In the genomic region with DNA sequence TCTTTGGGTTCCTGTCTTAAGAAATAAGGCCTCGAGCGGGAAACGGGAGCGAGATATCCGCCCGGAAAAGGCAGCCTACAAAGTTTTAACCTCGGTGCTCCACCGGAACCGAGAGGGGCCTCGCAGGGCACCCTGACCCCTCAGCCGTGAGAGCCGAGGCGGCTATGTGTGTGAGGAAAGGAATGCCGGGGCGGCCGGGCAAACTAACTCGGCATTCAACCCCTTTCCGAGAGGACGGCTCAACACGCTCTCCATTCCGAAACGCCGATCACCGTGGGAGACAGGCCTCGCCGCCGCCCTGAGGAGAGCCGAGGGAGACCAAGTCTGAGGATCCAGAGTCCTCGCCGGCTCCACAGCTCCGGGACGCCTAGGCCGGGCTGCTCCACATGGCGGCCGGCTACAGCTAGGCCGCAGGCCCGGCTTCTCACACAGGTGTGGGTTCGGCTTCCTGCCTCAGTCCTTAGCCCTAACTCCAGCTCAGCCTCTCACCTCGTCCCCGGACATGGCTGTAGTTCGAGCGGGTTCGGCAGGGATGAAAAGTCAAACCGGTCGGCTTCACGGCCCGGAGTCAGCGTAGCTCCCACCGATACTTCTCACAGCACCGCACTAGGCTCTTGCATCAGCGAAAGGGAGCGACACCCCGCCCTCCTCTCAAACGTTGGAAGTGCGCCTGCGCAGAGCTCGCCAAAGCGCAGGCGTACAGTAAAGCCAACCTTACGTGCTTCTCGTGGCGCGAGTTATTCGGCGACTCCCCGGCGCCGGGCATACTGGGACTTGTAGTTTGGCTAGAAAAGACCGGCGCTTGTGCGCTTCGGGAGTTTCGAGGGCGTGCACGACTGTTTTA, we compare ENCODE assay signal across 8 mouse cellular contexts. TPM values are rescaled to one million over a fixed set of nuclear protein-coding genes. Genes with fewer than 3 reads are reported as not detected.
DNase-seq lines count a peak whose midpoint lies in the region; ATAC-seq and TF ChIP-seq lines count a peak whose summit lies in the region.

A gene (minus strand): TSS at position 735 of the 844 bp plus-strand sequence.

- TF ChIP-seq CTCF in liver, embryonic 14.5 days (IDR thresholded peaks at IDR 0.05; ENCODE audit: low read depth), result no peak
- TF ChIP-seq CTCF in stomach, postnatal 0 days (IDR thresholded peaks at IDR 0.05; ENCODE audit: low read depth), result no peak

- WGBS in forebrain, embryonic 10.5 days, result under 1% methylated on average over 75 of the region's 75 CpGs
- WGBS in heart, embryonic 15.5 days, result under 1% methylated on average over 75 of the region's 75 CpGs
- under 1% methylated on average over 72 of the region's 75 CpGs for WGBS in liver, embryonic 14.5 days (ENCODE audit: insufficient replicate concordance)
- WGBS in neural tube, embryonic 11.5 days, result under 1% methylated on average over 73 of the region's 75 CpGs
- WGBS in stomach, postnatal 0 days, result under 1% methylated on average over 75 of the region's 75 CpGs

- H3K27me3 ChIP-seq in forebrain, embryonic 10.5 days (ENCODE audit: poor library complexity, severe bottlenecking), result peaks cover 10% of the 10 kb centered on the region; the same call in 1 of the 2 replicates
- H3K27me3 ChIP-seq in heart, embryonic 15.5 days, result no peaks in the 10 kb centered on the region
- no peaks in the 10 kb centered on the region for H3K27me3 ChIP-seq in liver, embryonic 14.5 days (ENCODE audit: control insufficient read depth, insufficient read depth, low read length)
- no peaks in the 10 kb centered on the region for H3K27me3 ChIP-seq in neural tube, embryonic 11.5 days (ENCODE audit: control insufficient read depth, insufficient read depth, low read length)
- 0 out of 2 replicates have a peak, but pooled peaks cover 2% of the 10 kb centered on the region for H3K27me3 ChIP-seq in stomach, postnatal 0 days (ENCODE audit: control insufficient read depth, insufficient read depth, low read length)

- H3K9ac ChIP-seq in heart, embryonic 15.5 days, result peak within 1 kb of the TSS; percentile 88
- peak within 1 kb of the TSS; percentile 99 for H3K9ac ChIP-seq in liver, embryonic 14.5 days (replicated peaks)
- peak within 1 kb of the TSS; percentile 83 for H3K9ac ChIP-seq in neural tube, embryonic 11.5 days (ENCODE audit: low read length)
- peak within 1 kb of the TSS; percentile 90 for H3K9ac ChIP-seq in stomach, postnatal 0 days (ENCODE audit: low read length)

- peak; percentile 96 for ATAC-seq in heart, embryonic 15.5 days (replicated peaks; ENCODE audit: insufficient number of reproducible peaks, insufficient read depth, low FRiP score, low read depth)
- ATAC-seq in liver, embryonic 14.5 days (ENCODE audit: insufficient read depth), result peak; percentile 97
- ATAC-seq in neural tube, embryonic 11.5 days (ENCODE audit: insufficient read depth, low FRiP score, low TSS enrichment), result peak; percentile 93
- peak; percentile 98 for ATAC-seq in stomach, postnatal 0 days (ENCODE audit: low FRiP score, low TSS enrichment)

- H3K4me1 ChIP-seq in forebrain, embryonic 10.5 days, result peaks cover 22% of the 10 kb centered on the region
- H3K4me1 ChIP-seq in heart, embryonic 15.5 days (replicated peaks), result peaks cover 13% of the 10 kb centered on the region
- peaks cover 16 to 18% of the 10 kb centered on the region in 2 experiments for H3K4me1 ChIP-seq in liver, embryonic 14.5 days (replicated peaks; ENCODE audit: control insufficient read depth in 2 of 2, insufficient read depth in 2 of 2, low read length in 1 of 2)
- H3K4me1 ChIP-seq in neural tube, embryonic 11.5 days (ENCODE audit: control insufficient read depth, insufficient read depth, low read length), result peaks cover 10% of the 10 kb centered on the region
- peaks cover 2% of the 10 kb centered on the region; the same call in 1 of the 2 replicates for H3K4me1 ChIP-seq in stomach, postnatal 0 days (replicated peaks; ENCODE audit: control insufficient read depth, insufficient read depth)

- peak within 1 kb of the TSS; percentile 92 for H3K27ac ChIP-seq in forebrain, embryonic 10.5 days
- H3K27ac ChIP-seq in heart, embryonic 15.5 days, result peak within 1 kb of the TSS; percentile 86
- H3K27ac ChIP-seq in liver, embryonic 14.5 days, result peak within 1 kb of the TSS; percentile 85
- 0 out of 2 replicates have a peak within 1 kb of the TSS, but pooled peaks have one; percentile 49 for H3K27ac ChIP-seq in neural tube, embryonic 11.5 days (ENCODE audit: low read depth, low read length)
- H3K27ac ChIP-seq in stomach, postnatal 0 days (replicated peaks), result peak within 1 kb of the TSS; percentile 90

- no peak; the same call in 1 of the 2 replicates for TF ChIP-seq EP300 in liver, embryonic 14.5 days (IDR thresholded peaks at IDR 0.05; ENCODE audit: low read depth)
- no peak for TF ChIP-seq EP300 in stomach, postnatal 0 days (optimal IDR thresholded peaks at IDR 0.05)

- H3K36me3 ChIP-seq in forebrain, embryonic 10.5 days (replicated peaks), result peaks cover 21% of the 10 kb centered on the region
- peaks cover 7% of the 10 kb centered on the region for H3K36me3 ChIP-seq in heart, embryonic 15.5 days
- H3K36me3 ChIP-seq in liver, embryonic 14.5 days (replicated peaks; ENCODE audit: control insufficient read depth, insufficient read depth, low read depth), result peaks cover 8% of the 10 kb centered on the region
- peaks cover 3% of the 10 kb centered on the region; the same call in 1 of the 2 replicates for H3K36me3 ChIP-seq in neural tube, embryonic 11.5 days (ENCODE audit: control insufficient read depth, insufficient read depth, low read length)
- H3K36me3 ChIP-seq in stomach, postnatal 0 days (ENCODE audit: control insufficient read depth, insufficient read depth, low read length), result peaks cover 4% of the 10 kb centered on the region; the same call in 1 of the 2 replicates

- peak; percentile 93 to 94 for DNase-seq in CD8-positive naive resting alpha-beta T cell, adult 2 months (ENCODE audit: low read depth in 2 of 2, low spot score in 2 of 2)
- peak; percentile 97 for DNase-seq in c-Kit-positive CD71-negative TER-119-negative erythroid progenitor cells, embryonic 14.5 days (ENCODE audit: low read depth)
- DNase-seq in forebrain, embryonic 10.5 days (ENCODE audit: extremely low spot score, low spot score), result peak; percentile 94
- peak; percentile 95 to 98 for DNase-seq in kidney, postnatal 25 days
- DNase-seq in liver, embryonic 14.5 days (ENCODE audit: low read depth in 3 of 3, low spot score in 3 of 3), result peak; percentile 97 to 98 (median 98)
- peak; percentile 96 for DNase-seq in neural tube, embryonic 11.5 days (ENCODE audit: low spot score)
- peak; percentile 95 for DNase-seq in stomach, postnatal 0 days (ENCODE audit: low spot score)

- no peaks in the 10 kb centered on the region for H3K9me3 ChIP-seq in forebrain, embryonic 10.5 days
- no peaks in the 10 kb centered on the region for H3K9me3 ChIP-seq in heart, embryonic 15.5 days (replicated peaks)
- no peaks in the 10 kb centered on the region for H3K9me3 ChIP-seq in liver, embryonic 14.5 days (ENCODE audit: control insufficient read depth, low read length)
- no peaks in the 10 kb centered on the region for H3K9me3 ChIP-seq in neural tube, embryonic 11.5 days (ENCODE audit: control insufficient read depth, low read length)
- H3K9me3 ChIP-seq in stomach, postnatal 0 days (ENCODE audit: control insufficient read depth, low read length), result no peaks in the 10 kb centered on the region

- H3K4me3 ChIP-seq in forebrain, embryonic 10.5 days, result peak within 1 kb of the TSS; percentile 98
- peak within 1 kb of the TSS; percentile 87 for H3K4me3 ChIP-seq in heart, embryonic 15.5 days
- peak within 1 kb of the TSS; percentile 92 to 93 for H3K4me3 ChIP-seq in liver, embryonic 14.5 days (ENCODE audit: insufficient read depth in 1 of 2, low read depth in 2 of 2, low read length in 2 of 2)
- peak within 1 kb of the TSS; percentile 73 for H3K4me3 ChIP-seq in neural tube, embryonic 11.5 days (ENCODE audit: low read depth, low read length)
- H3K4me3 ChIP-seq in stomach, postnatal 0 days (ENCODE audit: low read depth, low read length), result peak within 1 kb of the TSS; percentile 79

- H3K4me2 ChIP-seq in heart, embryonic 15.5 days, result peak within 1 kb of the TSS; percentile 83
- H3K4me2 ChIP-seq in liver, embryonic 14.5 days (ENCODE audit: low read depth), result peak within 1 kb of the TSS; percentile 95
- H3K4me2 ChIP-seq in neural tube, embryonic 11.5 days (ENCODE audit: low read depth), result peak within 1 kb of the TSS; percentile 72
- peak within 1 kb of the TSS; percentile 72 for H3K4me2 ChIP-seq in stomach, postnatal 0 days (replicated peaks; ENCODE audit: low read depth)

RNA-seq across cellular contexts. Expression of the gene that starts here (rescaled TPM):
- polyA plus RNA-seq in forebrain, embryonic 10.5 days (2016; fragmentation: Nextera tagmentation; extraction: Ambion mirVana), result 118 and 132 TPM in 2 replicates
- 49.6 and 66.3 TPM in 2 replicates for polyA plus RNA-seq in heart, embryonic 15.5 days (2015; fragmentation: Nextera tagmentation; extraction: Ambion mirVana)
- 20.6 and 46.0 TPM in 2 replicates for polyA plus RNA-seq in liver, embryonic 14.5 days (2012; rRNA removed)
- 86.9 and 88.0 TPM in 2 replicates for polyA plus RNA-seq in liver, embryonic 14.5 days (2014; fragmentation: Nextera tagmentation; extraction: Ambion mirVana)
- polyA plus RNA-seq in neural tube, embryonic 11.5 days (2014; fragmentation: Nextera tagmentation; extraction: Ambion mirVana), result 122 and 131 TPM in 2 replicates
- polyA plus RNA-seq in stomach, postnatal 0 days (2015; fragmentation: Nextera tagmentation; extraction: Ambion mirVana), result 77.2 and 83.9 TPM in 2 replicates

Comparison
In these comparisons a context has a peak if more than half of its experiments do, and no peak if none do; other contexts are left out.
1. Peak in every context shown above with its lines: DNase-seq, ATAC-seq, H3K4me3 ChIP-seq and H3K27ac ChIP-seq.